In the genomic region with DNA sequence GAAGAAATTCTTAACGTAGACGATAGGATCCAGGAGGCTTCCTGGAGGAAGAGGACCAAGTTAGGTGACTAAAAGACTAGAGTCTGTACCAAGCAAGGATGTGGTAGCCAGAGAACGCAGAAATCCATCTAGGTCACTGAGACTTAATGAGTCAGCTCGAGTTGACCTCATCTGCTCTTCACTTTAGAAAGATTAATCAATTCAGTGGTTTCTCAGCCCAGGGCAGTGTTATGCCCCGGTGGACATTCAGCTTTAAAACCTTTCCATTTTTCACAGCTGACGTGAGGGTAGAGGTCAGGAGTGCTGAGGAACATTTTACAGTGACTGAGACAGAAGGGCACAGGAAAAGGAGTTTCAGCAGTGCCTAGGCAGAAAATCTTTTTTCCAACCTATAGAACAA, we compare ENCODE assay signal across 16 mouse cellular contexts. TPM values are rescaled to one million over a fixed set of nuclear protein-coding genes. Genes with fewer than 3 reads are reported as not detected.
"Had no signal": no experiment of that assay in that cellular context is flagged by ENCODE, and none has a peak within 500 bp of the region (broad histone marks: within the 10 kb centered on the region; RNA-seq: fewer than 3 reads in every experiment).

No protein-coding gene starts in this region.

- H3K4me2 ChIP-seq: limb, embryonic 13.5 days; liver, embryonic 11.5 days; liver, embryonic 15.5 days; lung, embryonic 15.5 days; midbrain, embryonic 11.5 days; midbrain, embryonic 15.5 days; neural tube, embryonic 12.5 days; stomach, embryonic 15.5 days had no signal

- H3K27me3 ChIP-seq: limb, embryonic 13.5 days; lung, embryonic 15.5 days; midbrain, embryonic 15.5 days; neural tube, embryonic 12.5 days; stomach, embryonic 15.5 days had no signal

- H3K9me3 ChIP-seq: limb, embryonic 13.5 days; liver, embryonic 15.5 days; lung, embryonic 15.5 days; midbrain, embryonic 15.5 days; neural tube, embryonic 12.5 days; stomach, embryonic 15.5 days had no signal

- H3K9ac ChIP-seq: limb, embryonic 13.5 days; liver, embryonic 15.5 days; lung, embryonic 15.5 days; midbrain, embryonic 15.5 days; neural tube, embryonic 12.5 days; stomach, embryonic 15.5 days had no signal

- ATAC-seq: intestine, embryonic 16.5 days; midbrain, embryonic 15.5 days had no signal

- H3K4me1 ChIP-seq: limb, embryonic 13.5 days; lung, embryonic 15.5 days; midbrain, embryonic 15.5 days; neural tube, embryonic 12.5 days; stomach, embryonic 15.5 days had no signal

- DNase-seq: left cerebral cortex, postnatal 4 days; lung, postnatal 14 days; right cerebral cortex, postnatal 14 days; thymus, adult 2 months; thymus, postnatal 25 days had no signal

- H3K36me3 ChIP-seq: limb, embryonic 13.5 days; liver, embryonic 15.5 days; lung, embryonic 15.5 days; midbrain, embryonic 15.5 days; neural tube, embryonic 12.5 days had no signal

- H3K27ac ChIP-seq: limb, embryonic 13.5 days; liver, embryonic 15.5 days; lung, embryonic 15.5 days; macrophage; midbrain, embryonic 15.5 days; neural tube, embryonic 12.5 days; stomach, embryonic 15.5 days had no signal

- H3K4me3 ChIP-seq: limb, embryonic 13.5 days; liver, embryonic 15.5 days; lung, embryonic 15.5 days; megakaryocyte, embryonic 14.5 days; midbrain, embryonic 15.5 days; neural tube, embryonic 12.5 days; stomach, embryonic 15.5 days had no signal

RNA-seq across cellular contexts. Expression of gene Exph5, which starts 44.9 kb away (rescaled TPM):
- polyA plus RNA-seq: macrophage had no signal
